In the genomic region with DNA sequence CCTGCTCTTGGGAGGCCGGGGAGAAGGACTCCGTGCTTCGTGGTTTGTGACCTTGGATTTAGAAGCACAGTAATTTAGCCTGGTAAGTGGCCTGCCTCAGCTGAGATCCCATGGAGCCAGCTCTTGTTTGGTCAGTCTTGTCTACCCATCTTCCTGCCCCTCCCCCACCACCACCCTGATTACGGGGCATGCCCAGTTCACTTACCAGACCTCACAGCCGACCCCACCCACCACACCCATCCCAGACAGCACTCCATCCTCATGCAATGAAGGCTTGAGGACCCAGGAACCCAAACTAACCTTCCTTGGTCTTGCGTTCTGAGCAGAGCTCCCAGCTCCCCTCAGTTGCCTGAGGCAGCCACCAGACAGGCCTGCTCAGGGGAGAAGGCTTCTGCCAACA, we compare ENCODE assay signal across 1 mouse cellular context.
TF ChIP-seq lines count a peak whose summit lies in the region.

No protein-coding gene starts in this region.

TF ChIP-seq in CH12.LX, 34 proteins besides CTCF, POLR2A, EP300 and RAD21:
- TF ChIP-seq CHD2 (IDR thresholded peaks at IDR 0.05; ENCODE audit: low read length) = peak; percentile 14; the same call in 1 of the 2 replicates
- no peak for TF ChIP-seq JUN (IDR thresholded peaks at IDR 0.05; ENCODE audit: insufficient read depth, low read depth, low read length)
TF ChIP-seq in CH12.LX: peak in this region for 1.
